Mouse (Mus musculus): Measurements from ENCODE around the gene Lrig3. TPM values are rescaled to one million over a fixed set of nuclear protein-coding genes. Genes with fewer than 3 reads are reported as not detected.

The Lrig3 gene
- polyA plus RNA-seq, 1 experiment = 2.1 TPM

GRCm38 (mm10) chr10:125938528-125939402 lies 27.2 kb upstream of the Lrig3 start:
- no peak overlapping the region for H3K4me3 ChIP-seq (ENCODE audit: insufficient read depth, low read length)
- TF ChIP-seq POLR2A (IDR thresholded peaks at IDR 0.05; ENCODE audit: extremely low read depth, insufficient read depth, low read length) = no peak
- no peak for TF ChIP-seq CTCF (IDR thresholded peaks at IDR 0.05; ENCODE audit: extremely low read depth, insufficient read depth, low read length)
- no peaks in the 10 kb centered on the region for H3K4me1 ChIP-seq (ENCODE audit: control insufficient read depth, insufficient read depth, low read length)
- no peak overlapping the region for H3K27ac ChIP-seq (ENCODE audit: insufficient read depth, low read length)

GRCm38 (mm10) chr10:125940316-125941059 lies 25.5 kb upstream of the Lrig3 start:
- no peak overlapping the region for H3K4me3 ChIP-seq (ENCODE audit: insufficient read depth, low read length)
- H3K4me1 ChIP-seq (ENCODE audit: control insufficient read depth, insufficient read depth, low read length) = no peaks in the 10 kb centered on the region
- TF ChIP-seq POLR2A (IDR thresholded peaks at IDR 0.05; ENCODE audit: extremely low read depth, insufficient read depth, low read length) = no peak
- TF ChIP-seq CTCF (IDR thresholded peaks at IDR 0.05; ENCODE audit: extremely low read depth, insufficient read depth, low read length) = no peak
- no peak overlapping the region for H3K27ac ChIP-seq (ENCODE audit: insufficient read depth, low read length)

GRCm38 (mm10) chr10:125943098-125943497 lies 22.9 kb upstream of the Lrig3 start:
- Histone ChIP-seq H3K27ac (ENCODE audit: insufficient read depth, low read length) (no peak overlapping the region), H3K4me3 (ENCODE audit: insufficient read depth, low read length) (no peak overlapping the region), H3K4me1 (ENCODE audit: control insufficient read depth, insufficient read depth, low read length) (no peaks in the 10 kb centered on the region)
- TF ChIP-seq CTCF (IDR thresholded peaks at IDR 0.05; ENCODE audit: extremely low read depth, insufficient read depth, low read length) (no peak), POLR2A (IDR thresholded peaks at IDR 0.05; ENCODE audit: extremely low read depth, insufficient read depth, low read length) (no peak)

DNA sequence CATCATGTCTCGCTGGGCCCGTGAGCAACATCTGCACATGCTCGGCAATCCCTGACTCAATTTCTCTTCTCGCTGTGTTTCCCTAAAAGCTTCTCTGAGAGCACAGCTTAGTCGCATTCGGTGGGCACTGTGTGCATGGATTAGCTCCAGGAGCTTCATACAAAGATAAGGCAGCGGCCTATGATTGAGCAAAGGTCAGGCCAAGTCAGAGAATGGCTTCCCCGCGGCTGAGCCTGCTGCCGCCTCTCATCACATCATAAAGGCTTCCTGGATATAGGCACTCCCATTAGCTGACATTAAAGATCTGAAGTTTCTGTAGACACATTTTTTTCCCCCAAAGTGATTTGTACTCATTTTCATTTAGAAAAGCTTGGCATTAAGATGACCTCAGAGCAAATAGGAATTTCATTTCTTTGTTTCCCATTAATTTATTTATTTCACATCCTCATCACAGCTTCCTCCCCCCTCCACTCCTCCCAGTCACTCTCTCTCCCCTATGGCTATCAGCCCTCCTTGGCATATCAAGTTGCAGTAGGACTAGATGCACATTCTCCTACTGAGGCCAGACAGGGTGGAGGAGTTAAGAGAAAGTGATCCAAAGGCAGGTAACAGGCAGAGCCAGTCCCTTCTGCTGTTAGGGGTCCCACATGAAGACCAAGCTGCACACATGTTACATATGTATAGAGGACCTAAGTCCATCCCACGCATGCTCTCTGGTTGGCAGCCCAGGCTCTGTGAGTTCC lies 21.0 kb upstream of the Lrig3 start:
- H3K4me1 ChIP-seq (ENCODE audit: control insufficient read depth, insufficient read depth, low read length) = no peaks in the 10 kb centered on the region
- TF ChIP-seq CTCF (IDR thresholded peaks at IDR 0.05; ENCODE audit: extremely low read depth, insufficient read depth, low read length) (no peak), POLR2A (IDR thresholded peaks at IDR 0.05; ENCODE audit: extremely low read depth, insufficient read depth, low read length) (no peak)

GRCm38 (mm10) chr10:125948842-125949474 lies 17.0 kb upstream of the Lrig3 start:
- Histone ChIP-seq H3K4me1 (ENCODE audit: control insufficient read depth, insufficient read depth, low read length) (no peaks in the 10 kb centered on the region), H3K4me3 (ENCODE audit: insufficient read depth, low read length) (no peak overlapping the region), H3K27ac (ENCODE audit: insufficient read depth, low read length) (no peak overlapping the region)
- TF ChIP-seq CTCF (IDR thresholded peaks at IDR 0.05; ENCODE audit: extremely low read depth, insufficient read depth, low read length) (no peak), POLR2A (IDR thresholded peaks at IDR 0.05; ENCODE audit: extremely low read depth, insufficient read depth, low read length) (no peak)

More for the DNA sequence above, 21.0 kb upstream of the Lrig3 start:
- H3K4me3 ChIP-seq (ENCODE audit: insufficient read depth, low read length) = no peak overlapping the region
- H3K27ac ChIP-seq (ENCODE audit: insufficient read depth, low read length) = no peak overlapping the region

- H3K27ac ChIP-seq (ENCODE audit: insufficient read depth, low read length) = no peak overlapping the region
- H3K4me3 ChIP-seq (ENCODE audit: insufficient read depth, low read length) = no peak overlapping the region
- TF ChIP-seq POLR2A (IDR thresholded peaks at IDR 0.05; ENCODE audit: extremely low read depth, insufficient read depth, low read length) = no peak
- no peak for TF ChIP-seq CTCF (IDR thresholded peaks at IDR 0.05; ENCODE audit: extremely low read depth, insufficient read depth, low read length)
- no peaks in the 10 kb centered on the region for H3K4me1 ChIP-seq (ENCODE audit: control insufficient read depth, insufficient read depth, low read length)
Observed at GRCm38 (mm10) chr10:125951633-125952032, 14.3 kb upstream of the Lrig3 start.

DNA sequence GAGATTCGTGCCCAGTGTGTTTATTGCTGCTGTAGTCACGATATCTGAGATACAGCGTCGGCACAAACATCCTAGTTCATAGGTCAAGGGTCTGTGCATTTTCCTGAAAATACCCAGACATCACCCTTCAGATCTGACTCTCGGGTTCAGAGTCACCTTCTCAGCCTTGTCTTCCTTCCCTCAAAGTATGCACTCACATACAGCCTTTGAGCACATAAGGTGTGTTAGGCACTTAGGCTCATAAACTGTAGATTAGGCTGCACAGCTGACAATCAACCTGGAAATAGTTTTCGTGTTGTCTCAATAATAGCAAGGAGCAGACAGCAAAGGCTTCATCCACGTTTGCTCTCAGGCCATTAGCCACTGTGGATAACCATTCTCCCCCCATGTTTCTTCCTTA lies 11.6 kb upstream of the Lrig3 start:
- TF ChIP-seq CTCF (IDR thresholded peaks at IDR 0.05; ENCODE audit: extremely low read depth, insufficient read depth, low read length) (no peak), POLR2A (IDR thresholded peaks at IDR 0.05; ENCODE audit: extremely low read depth, insufficient read depth, low read length) (no peak)
- Histone ChIP-seq H3K4me1 (ENCODE audit: control insufficient read depth, insufficient read depth, low read length) (no peaks in the 10 kb centered on the region), H3K27ac (ENCODE audit: insufficient read depth, low read length) (no peak overlapping the region), H3K4me3 (ENCODE audit: insufficient read depth, low read length) (no peak overlapping the region)

- Histone ChIP-seq H3K4me1 (ENCODE audit: control insufficient read depth, insufficient read depth, low read length) (no peaks in the 10 kb centered on the region), H3K4me3 (ENCODE audit: insufficient read depth, low read length) (no peak overlapping the region), H3K27ac (ENCODE audit: insufficient read depth, low read length) (no peak overlapping the region)
- no peak for TF ChIP-seq POLR2A (IDR thresholded peaks at IDR 0.05; ENCODE audit: extremely low read depth, insufficient read depth, low read length)
- no peak for TF ChIP-seq CTCF (IDR thresholded peaks at IDR 0.05; ENCODE audit: extremely low read depth, insufficient read depth, low read length)
Observed at GRCm38 (mm10) chr10:125954747-125955530, 11.0 kb upstream of the Lrig3 start.
